Comparison of ENCODE assay signal across 10 mouse cellular contexts in genomic region chr11:93097001-93097400, GRCm38 (mm10). TPM values are rescaled to one million over a fixed set of nuclear protein-coding genes. Genes with fewer than 3 reads are reported as not detected.
DNase-seq lines count a peak whose midpoint lies in the region; ATAC-seq and TF ChIP-seq lines count a peak whose summit lies in the region.
"Had no signal": no experiment of that assay in that cellular context is flagged by ENCODE, and none has a peak within 500 bp of the region (broad histone marks: within the 10 kb centered on the region; RNA-seq: fewer than 3 reads in every experiment).

No protein-coding gene starts in this region.

- no peak overlapping the region for H3K4me3 ChIP-seq in kidney, embryonic 14.5 days (ENCODE audit: low read length)
- H3K4me3 ChIP-seq in forebrain, embryonic 11.5 days (ENCODE audit: low read depth, low read length): no peak overlapping the region
- H3K4me3 ChIP-seq in limb, embryonic 14.5 days (replicated peaks; ENCODE audit: low read length): no peak overlapping the region

- no peak overlapping the region for H3K4me2 ChIP-seq in kidney, embryonic 14.5 days (replicated peaks; ENCODE audit: low read depth, low read length)
- no peak overlapping the region for H3K4me2 ChIP-seq in forebrain, embryonic 11.5 days (ENCODE audit: low read depth, low read length, severe bottlenecking)
- no peak overlapping the region for H3K4me2 ChIP-seq in limb, embryonic 14.5 days (replicated peaks; ENCODE audit: low read depth, low read length, severe bottlenecking)

- no peaks in the 10 kb centered on the region for H3K36me3 ChIP-seq in kidney, embryonic 14.5 days (ENCODE audit: control insufficient read depth, insufficient read depth, low read length)
- no peaks in the 10 kb centered on the region for H3K36me3 ChIP-seq in forebrain, embryonic 11.5 days (ENCODE audit: control insufficient read depth, insufficient read depth, low read length)
- H3K36me3 ChIP-seq in limb, embryonic 14.5 days (ENCODE audit: control insufficient read depth, insufficient read depth, low read length): no peaks in the 10 kb centered on the region

- H3K27ac ChIP-seq in kidney, embryonic 14.5 days (ENCODE audit: low read depth, low read length): no peak overlapping the region
- H3K27ac ChIP-seq in forebrain, embryonic 11.5 days (ENCODE audit: low read depth, low read length): no peak overlapping the region
- H3K27ac ChIP-seq in limb, embryonic 14.5 days (replicated peaks; ENCODE audit: low read depth, low read length): no peak overlapping the region
- H3K27ac ChIP-seq: macrophage had no signal

- WGBS in kidney, embryonic 14.5 days: 0% methylated on average over 6 of the region's 6 CpGs
- WGBS in forebrain, embryonic 11.5 days: under 1% methylated on average over 6 of the region's 6 CpGs
- 1% methylated on average over 6 of the region's 6 CpGs for WGBS in limb, embryonic 14.5 days

- peaks cover 44% of the 10 kb centered on the region for H3K27me3 ChIP-seq in kidney, embryonic 14.5 days (ENCODE audit: control insufficient read depth, insufficient read depth, low read length)
- H3K27me3 ChIP-seq in forebrain, embryonic 11.5 days (ENCODE audit: control insufficient read depth, insufficient read depth, low read length): peaks cover 44% of the 10 kb centered on the region
- peaks cover 56% of the 10 kb centered on the region for H3K27me3 ChIP-seq in limb, embryonic 14.5 days (ENCODE audit: control insufficient read depth, insufficient read depth, low read length)

- no peaks in the 10 kb centered on the region for H3K9me3 ChIP-seq in kidney, embryonic 14.5 days (ENCODE audit: control insufficient read depth, low read length)
- no peaks in the 10 kb centered on the region for H3K9me3 ChIP-seq in forebrain, embryonic 11.5 days (ENCODE audit: control insufficient read depth, low read length)
- H3K9me3 ChIP-seq in limb, embryonic 14.5 days (ENCODE audit: control insufficient read depth, low read length): no peaks in the 10 kb centered on the region

- no peak for TF ChIP-seq POLR2A in limb, embryonic 14.5 days (IDR thresholded peaks at IDR 0.05; ENCODE audit: borderline replicate concordance, extremely low read depth, insufficient read depth, insufficient read length)

- no peak for ATAC-seq in kidney, embryonic 14.5 days (ENCODE audit: low FRiP score, low TSS enrichment)
- ATAC-seq in forebrain, embryonic 11.5 days (replicated peaks; ENCODE audit: low FRiP score): no peak
- ATAC-seq in limb, embryonic 14.5 days (ENCODE audit: low FRiP score, low read depth): no peak

- peaks cover 9% of the 10 kb centered on the region; the same call in 1 of the 2 replicates for H3K4me1 ChIP-seq in kidney, embryonic 14.5 days (ENCODE audit: control insufficient read depth, insufficient read depth, low read length)
- H3K4me1 ChIP-seq in forebrain, embryonic 11.5 days (replicated peaks; ENCODE audit: control insufficient read depth, insufficient read depth, low read length): peaks cover 12% of the 10 kb centered on the region; the same call in 1 of the 2 replicates
- peaks cover 3% of the 10 kb centered on the region; the same call in 1 of the 2 replicates for H3K4me1 ChIP-seq in limb, embryonic 14.5 days (ENCODE audit: control insufficient read depth, insufficient read depth, low read length)

- peak; percentile 40 for DNase-seq in kidney, adult 9 months
- DNase-seq in adrenal gland, postnatal 10 days: peak; percentile 76
- DNase-seq in forebrain, embryonic 11.5 days (ENCODE audit: low spot score): peak; percentile 81
- peak; percentile 87 for DNase-seq in limb, embryonic 14.5 days (ENCODE audit: low spot score)
- peak; percentile 83 for DNase-seq in retina, embryonic 14.5 days (ENCODE audit: low spot score)
- DNase-seq in MN1 (ENCODE audit: low spot score): no peak
- no peak for DNase-seq in right cerebral cortex, postnatal 25 days

- no peak overlapping the region for H3K9ac ChIP-seq in kidney, embryonic 14.5 days (ENCODE audit: low read depth, low read length)
- H3K9ac ChIP-seq in forebrain, embryonic 11.5 days (ENCODE audit: low read length): no peak overlapping the region
- no peak overlapping the region for H3K9ac ChIP-seq in limb, embryonic 14.5 days (ENCODE audit: low read depth, low read length, severe bottlenecking)

RNA-seq across cellular contexts. Expression of gene Car10, which starts 0.8 kb away (rescaled TPM):
- polyA plus RNA-seq in kidney, embryonic 14.5 days (2014; fragmentation: Nextera tagmentation; extraction: Ambion mirVana): 0.07 and 0.12 TPM in 2 replicates
- total RNA-seq in adrenal gland, postnatal 10 days (2021): under 1 TPM; 0.45 to 0.48 TPM
- 1.2 and 1.3 TPM in 2 replicates for polyA plus RNA-seq in forebrain, embryonic 11.5 days (2014; fragmentation: Nextera tagmentation; extraction: Ambion mirVana)
- polyA plus RNA-seq in limb, embryonic 14.5 days (2012; rRNA removed): 0.70 and 1.1 TPM in 2 replicates
- polyA plus RNA-seq in limb, embryonic 14.5 days (2014; fragmentation: Nextera tagmentation; extraction: Ambion mirVana): 0.70 and 0.88 TPM in 2 replicates
- polyA plus RNA-seq: heart, embryonic 14.5 days; macrophage had no signal

Comparison
In these comparisons a context has a peak if more than half of its experiments do, and no peak if none do; other contexts are left out.
1. DNase-seq: peak in kidney, adult 9 months (single experiment), adrenal gland, postnatal 10 days (single experiment), forebrain, embryonic 11.5 days (single experiment), limb, embryonic 14.5 days (single experiment) and retina, embryonic 14.5 days (single experiment); none in MN1 (single experiment) and right cerebral cortex, postnatal 25 days (single experiment).